Mouse (Mus musculus) ovary, postnatal 10 days (tissue): ENCODE results near the gene Vwa7.
"Not testable (repeated sequence)": the region's sequence is repeated elsewhere in the genome, so short reads cannot be mapped to it uniquely, and the experiment has no call there.

Source experiments
- DNase-seq: peaks from one replicate; pipeline ENCODE4 v3.0.0; 2022; ENCODE audit warnings: low spot score

The Vwa7 gene

GRCm38 (mm10) chr17:35016376-35016775 lies at the start of gene Vwa7:
Gene Vwa7, plus strand, starts transcription at chr17:35016579.
- DNase-seq = no peak

GRCm38 (mm10) chr17:34969822-34970221 lies 46.6 kb upstream of the Vwa7 start, which contains the start of gene Gm20481:
Gene Gm20481, plus strand, starts transcription at chr17:34969912.
- not testable (repeated sequence) for DNase-seq

- not testable (repeated sequence) for DNase-seq
Observed at GRCm38 (mm10) chr17:34970850-34971249, 45.5 kb upstream of the Vwa7 start.

GRCm38 (mm10) chr17:34971694-34972068 lies 44.7 kb upstream of the Vwa7 start:
- not testable (repeated sequence) for DNase-seq

GRCm38 (mm10) chr17:34972069-34972749 lies 44.2 kb upstream of the Vwa7 start, which contains the start of the genes Hspa1a and Hspa1l:
Gene Hspa1a, minus strand, starts transcription at chr17:34972156.
Gene Hspa1l, plus strand, starts transcription at chr17:34972703.
- peak; percentile 55 for DNase-seq

- no peak for DNase-seq
Observed at GRCm38 (mm10) chr17:34975581-34976492, 40.5 kb upstream of the Vwa7 start.

- DNase-seq = no peak
Observed at GRCm38 (mm10) chr17:34977000-34977399, 39.4 kb upstream of the Vwa7 start.

GRCm38 (mm10) chr17:34978239-34978638 lies 38.1 kb upstream of the Vwa7 start:
- no peak for DNase-seq

GRCm38 (mm10) chr17:34979631-34980030 lies 36.7 kb upstream of the Vwa7 start:
- no peak for DNase-seq

- no peak for DNase-seq
Observed at GRCm38 (mm10) chr17:34980655-34981054, 35.7 kb upstream of the Vwa7 start.

GRCm38 (mm10) chr17:34981690-34982180 lies 34.6 kb upstream of the Vwa7 start, which contains the start of gene Lsm2:
Gene Lsm2, plus strand, starts transcription at chr17:34981862.
- DNase-seq = peak; percentile 87

- DNase-seq = no peak
Observed at GRCm38 (mm10) chr17:34982328-34982727, 34.1 kb upstream of the Vwa7 start.

GRCm38 (mm10) chr17:34984218-34984617 lies 32.2 kb upstream of the Vwa7 start:
- DNase-seq = no peak

- no peak for DNase-seq
Observed at GRCm38 (mm10) chr17:34994751-34995150, 21.6 kb upstream of the Vwa7 start.

GRCm38 (mm10) chr17:34995192-34995591 lies 21.2 kb upstream of the Vwa7 start:
- DNase-seq = not testable (repeated sequence)

- DNase-seq = not testable (repeated sequence)
Observed at GRCm38 (mm10) chr17:34995927-34996326, 20.5 kb upstream of the Vwa7 start.

- DNase-seq = no peak
Observed at GRCm38 (mm10) chr17:34996411-34997141, 19.8 kb upstream of the Vwa7 start.

GRCm38 (mm10) chr17:34997142-34997483 lies 19.3 kb upstream of the Vwa7 start:
- no peak for DNase-seq

- DNase-seq = no peak
Observed at GRCm38 (mm10) chr17:34998526-34999430, 17.6 kb upstream of the Vwa7 start.

GRCm38 (mm10) chr17:34999871-35000716 lies 16.3 kb upstream of the Vwa7 start:
- not testable (repeated sequence) for DNase-seq
